Mouse (Mus musculus): ENCODE data around the gene Nup155. TPM values are rescaled to one million over a fixed set of nuclear protein-coding genes. Genes with fewer than 3 reads are reported as not detected.

Nup155 gene
- polyA plus RNA-seq, 1 experiment from 2014 or later, result 24.2 TPM

Other genes starting within 250 kb of the Nup155 start
- gene Wdr70, start 10.1 kb upstream of the Nup155 start, polyA plus RNA-seq (2016; fragmentation: Nextera tagmentation; extraction: Ambion mirVana), result 76.5 and 86.0 TPM in 2 replicates
- gene Cplane1, start 59.8 kb downstream of the Nup155 start, polyA plus RNA-seq (2016; fragmentation: Nextera tagmentation; extraction: Ambion mirVana), result 9.5 and 10.0 TPM in 2 replicates